Mouse (Mus musculus) adrenal gland, adult (tissue): Measurements from ENCODE around the gene Thpo.

Experiments used
- DNase-seq, 2 experiments: peaks; one replicate each; pipeline ENCODE4 v3.0.0; 2022 to 2023; ENCODE audit warnings: low spot score in 1 of 2; ENCODE audit not compliant: inconsistent age in 2 of 2

Gene Thpo

DNA sequence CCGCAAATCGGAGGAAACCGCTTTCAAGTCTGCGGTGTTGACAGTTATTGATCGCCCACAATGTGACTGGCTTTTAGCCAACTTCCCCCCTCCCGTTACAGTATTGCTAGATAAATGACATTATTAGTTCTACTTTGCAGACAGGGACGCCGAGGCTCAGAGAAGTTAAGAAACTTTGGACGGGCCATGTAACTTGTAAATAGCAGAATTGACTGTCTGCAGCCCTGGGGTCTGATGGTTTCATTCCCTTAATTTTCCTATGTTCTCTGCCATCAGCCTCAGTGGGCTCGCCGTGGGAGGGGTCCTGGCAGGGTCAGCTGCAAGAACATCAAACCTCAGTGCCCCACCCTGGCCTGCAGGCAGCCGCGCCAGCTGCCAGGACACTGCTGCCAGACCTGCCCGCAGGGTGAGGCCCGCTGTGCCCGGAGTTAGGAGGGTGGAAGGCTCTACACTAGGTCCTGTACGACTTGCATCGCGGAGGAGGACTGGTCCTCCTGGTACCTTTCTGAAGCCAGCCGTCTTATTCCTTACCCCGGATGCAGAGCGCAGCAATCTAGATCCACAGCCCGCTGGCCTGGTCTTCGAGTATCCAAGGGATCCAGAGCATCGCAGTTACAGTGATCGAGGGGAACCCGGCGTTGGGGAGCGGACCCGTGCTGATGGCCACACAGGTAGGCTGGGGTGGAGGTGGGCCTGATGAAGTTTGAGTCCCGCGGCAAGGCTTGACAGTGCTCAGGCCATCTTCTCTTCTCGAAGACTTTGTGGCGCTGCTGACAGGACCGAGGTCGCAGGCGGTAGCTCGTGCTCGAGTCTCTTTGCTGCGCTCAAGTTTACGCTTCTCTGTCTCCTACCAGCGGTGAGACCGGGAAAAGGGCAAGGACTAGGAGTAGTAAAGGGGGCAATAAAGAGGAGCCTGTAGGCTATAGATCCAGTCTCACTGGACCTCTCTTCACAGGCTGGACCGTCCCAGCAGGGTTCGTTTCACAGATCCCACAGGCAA, at the start of gene Thpo:
Gene Thpo, minus strand, starts transcription at position 781 of the 1,000 bp plus-strand sequence.
- peak in 1 of 2 experiments; percentile 54 for DNase-seq

- no peak for DNase-seq
These were observed 49.6 kb upstream of the Thpo start for GRCm38 (mm10) chr16:20783891-20784290.

- DNase-seq: no peak
These were observed 46.9 kb upstream of the Thpo start for GRCm38 (mm10) chr16:20781101-20781630.

- DNase-seq: peak; percentile 72 to 75
These were observed 45.5 kb upstream of the Thpo start for GRCm38 (mm10) chr16:20779846-20780245.

DNA sequence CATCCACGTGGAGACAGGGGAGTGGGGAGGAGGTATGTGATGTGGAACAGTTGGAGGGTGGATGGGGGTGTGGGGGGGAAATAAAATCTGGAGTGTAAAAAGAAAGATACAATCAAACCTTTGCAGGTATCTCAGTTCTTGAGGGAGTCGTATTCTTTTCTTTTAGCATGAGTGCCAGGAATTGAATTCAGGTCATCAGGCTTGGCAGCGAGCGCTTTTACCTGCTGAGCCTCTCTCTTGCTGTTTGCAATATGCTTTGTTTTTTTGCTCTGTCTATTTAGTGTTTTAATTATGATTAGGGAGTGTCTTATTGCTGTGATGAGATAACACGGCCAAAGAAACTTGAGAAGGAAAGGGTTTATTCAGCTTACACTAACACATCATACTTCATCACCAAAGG, 40.7 kb upstream of the Thpo start:
- DNase-seq: no peak

- DNase-seq: peak; percentile 43 to 77
These were observed 30.9 kb upstream of the Thpo start for GRCm38 (mm10) chr16:20765244-20765643.

GRCm38 (mm10) chr16:20761681-20762080, 27.4 kb upstream of the Thpo start:
- DNase-seq: peak; percentile 43 to 87

- DNase-seq: no peak
These were observed 23.1 kb upstream of the Thpo start for GRCm38 (mm10) chr16:20757385-20757784.

GRCm38 (mm10) chr16:20756052-20756451, 21.7 kb upstream of the Thpo start:
- DNase-seq: peak; percentile 72 to 93

DNA sequence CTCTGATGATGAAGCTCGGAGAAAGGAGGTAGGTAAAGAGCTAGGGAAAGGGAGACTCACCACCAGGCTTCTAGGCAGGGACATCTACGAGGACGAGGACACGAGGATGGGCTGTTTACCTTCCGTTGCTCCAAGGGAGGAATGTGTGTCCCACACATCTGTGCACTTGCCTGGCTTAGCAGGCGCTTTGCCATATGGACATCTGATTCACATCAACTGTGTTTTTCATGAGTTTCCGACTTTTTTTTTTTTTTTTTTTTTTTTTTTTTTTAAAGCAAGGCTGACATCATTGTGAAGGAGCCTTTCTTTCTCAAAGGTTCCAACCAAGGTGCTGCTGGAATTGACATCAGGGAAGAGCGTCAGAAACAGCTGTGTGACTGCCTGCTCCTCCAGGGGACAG, 16.2 kb upstream of the Thpo start:
- DNase-seq: no peak

DNA sequence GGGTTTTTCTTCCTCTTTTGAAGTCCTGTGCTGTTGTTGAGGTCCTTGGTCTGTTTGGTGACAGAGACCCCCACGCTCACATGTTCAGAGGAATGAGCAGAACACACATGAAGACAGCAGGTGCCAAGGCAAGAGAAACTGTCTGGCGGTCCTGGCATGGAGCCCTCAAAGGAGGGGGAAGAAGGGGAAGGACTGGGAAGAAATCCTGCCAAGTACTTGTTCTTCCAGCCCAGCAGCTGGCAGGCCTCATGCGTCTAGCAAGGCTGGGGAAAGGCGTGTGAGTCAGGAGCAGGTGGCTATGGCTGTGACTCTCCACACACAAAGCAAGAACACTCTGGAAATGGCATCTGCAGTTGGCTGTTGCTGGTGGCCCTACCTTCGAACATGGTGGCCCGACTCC, 12.3 kb upstream of the Thpo start:
- peak; percentile 79 to 86 for DNase-seq

DNA sequence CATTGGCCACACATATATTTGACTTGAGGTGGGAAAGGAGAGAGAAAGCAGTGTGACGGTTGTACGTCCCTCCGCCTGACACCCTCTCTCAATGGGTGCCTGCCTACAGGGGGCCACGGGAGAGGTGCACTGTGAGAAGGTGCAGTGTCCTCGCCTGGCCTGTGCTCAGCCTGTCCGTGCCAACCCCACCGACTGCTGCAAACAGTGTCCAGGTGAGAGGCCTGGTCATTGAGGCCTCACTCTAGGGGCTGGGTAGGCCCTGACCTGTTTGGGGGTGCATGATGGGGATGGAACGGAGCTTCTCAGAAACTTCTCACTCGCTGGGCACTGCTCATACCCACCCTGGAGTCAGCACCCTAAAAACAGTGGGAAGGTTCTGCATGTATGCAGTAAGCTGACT, 5.5 kb upstream of the Thpo start:
- no peak for DNase-seq

DNA sequence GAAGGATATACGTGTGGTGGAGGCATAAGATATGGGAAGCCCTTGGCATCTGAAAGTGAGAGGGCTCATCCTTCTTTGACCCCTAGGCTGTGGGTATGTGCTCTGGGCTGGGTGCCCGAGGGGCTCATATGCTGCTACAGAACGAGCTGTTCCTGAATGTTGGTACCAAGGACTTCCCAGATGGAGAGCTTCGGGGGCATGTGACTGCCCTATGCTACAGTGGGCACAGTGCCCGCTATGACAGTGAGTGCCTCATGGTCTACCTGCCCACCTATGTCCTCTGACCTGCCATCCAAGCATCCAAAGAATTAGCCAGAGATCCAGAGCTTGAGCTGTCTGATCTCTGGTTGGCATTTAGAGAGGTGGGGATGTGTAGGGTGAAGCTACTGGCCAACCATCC, 2.5 kb upstream of the Thpo start:
- DNase-seq: peak in 1 of 2 experiments; percentile 3

- peak in 1 of 2 experiments; percentile 5 for DNase-seq
These were observed 1.9 kb upstream of the Thpo start for GRCm38 (mm10) chr16:20736168-20736567.

- no peak for DNase-seq
These were observed 1.3 kb upstream of the Thpo start for GRCm38 (mm10) chr16:20735651-20736050.

GRCm38 (mm10) chr16:20732925-20733730, 1.2 kb downstream of the Thpo start, which contains the start of gene Chrd:
Chrd (plus strand) TSS chr16:20733127.
- DNase-seq: peak; percentile 79 to 90

DNA sequence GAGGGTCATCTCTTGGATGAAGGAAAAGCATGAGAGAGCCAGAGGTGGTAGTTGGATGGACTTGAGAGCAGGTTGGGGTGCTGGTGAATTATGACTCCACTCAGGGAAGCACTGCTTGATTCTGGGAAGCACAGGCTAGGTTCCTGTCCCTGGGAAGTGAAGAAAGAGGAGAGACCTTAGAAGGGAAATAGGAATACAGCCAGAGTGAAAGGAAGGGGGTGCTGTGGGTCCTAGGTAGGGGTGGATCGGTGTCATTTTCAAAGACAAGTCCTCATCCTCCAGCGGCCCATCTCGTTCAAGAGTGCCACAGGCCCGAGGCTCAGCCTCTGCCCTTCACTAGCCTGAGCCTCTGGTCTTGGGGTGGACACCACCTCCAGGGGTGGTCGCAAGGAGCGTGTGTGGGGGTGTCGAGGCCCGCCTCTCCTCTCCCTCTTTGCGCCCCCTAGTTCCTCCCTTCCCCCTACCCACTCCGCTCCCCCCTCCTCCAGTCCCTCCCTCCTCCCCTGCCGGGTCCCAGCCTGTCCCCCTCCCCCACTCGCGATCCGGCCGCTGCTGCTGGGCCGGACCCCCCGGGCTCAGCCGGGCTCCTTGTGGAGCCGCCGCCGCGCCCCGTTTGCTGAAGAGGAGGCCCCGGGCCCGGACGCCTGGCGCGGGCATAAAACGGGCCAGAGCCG, 1.9 kb downstream of the Thpo start:
- peak in 1 of 2 experiments; percentile 65 for DNase-seq

GRCm38 (mm10) chr16:20731688-20732087, 2.6 kb downstream of the Thpo start:
- DNase-seq: no peak

GRCm38 (mm10) chr16:20730293-20730711, 4.0 kb downstream of the Thpo start:
- peak in 1 of 2 experiments; percentile 59 for DNase-seq

GRCm38 (mm10) chr16:20726384-20726783, 7.9 kb downstream of the Thpo start:
- DNase-seq: no peak

GRCm38 (mm10) chr16:20725750-20726149, 8.6 kb downstream of the Thpo start:
- DNase-seq: no peak
